Mouse (Mus musculus) spleen, adult 2 months (tissue): ENCODE data around the gene Gm11992.

Experiments used
- CTCF ChIP-seq: fragments of 200-500 bp; IDR thresholded peaks from 2 replicates; pipeline ENCODE4 v1.5.1; 2011; ENCODE audit warnings: mild to moderate bottlenecking, inconsistent platforms; ENCODE audit not compliant: insufficient read depth, insufficient read length, insufficient replicate concordance; ENCODE audit errors: extremely low read depth
- POLR2A ChIP-seq: fragments of 200-500 bp; IDR thresholded peaks from 2 replicates; pipeline ENCODE4 v1.6.1; 2011; ENCODE audit warnings: low read depth, low read length, inconsistent platforms

DNA sequence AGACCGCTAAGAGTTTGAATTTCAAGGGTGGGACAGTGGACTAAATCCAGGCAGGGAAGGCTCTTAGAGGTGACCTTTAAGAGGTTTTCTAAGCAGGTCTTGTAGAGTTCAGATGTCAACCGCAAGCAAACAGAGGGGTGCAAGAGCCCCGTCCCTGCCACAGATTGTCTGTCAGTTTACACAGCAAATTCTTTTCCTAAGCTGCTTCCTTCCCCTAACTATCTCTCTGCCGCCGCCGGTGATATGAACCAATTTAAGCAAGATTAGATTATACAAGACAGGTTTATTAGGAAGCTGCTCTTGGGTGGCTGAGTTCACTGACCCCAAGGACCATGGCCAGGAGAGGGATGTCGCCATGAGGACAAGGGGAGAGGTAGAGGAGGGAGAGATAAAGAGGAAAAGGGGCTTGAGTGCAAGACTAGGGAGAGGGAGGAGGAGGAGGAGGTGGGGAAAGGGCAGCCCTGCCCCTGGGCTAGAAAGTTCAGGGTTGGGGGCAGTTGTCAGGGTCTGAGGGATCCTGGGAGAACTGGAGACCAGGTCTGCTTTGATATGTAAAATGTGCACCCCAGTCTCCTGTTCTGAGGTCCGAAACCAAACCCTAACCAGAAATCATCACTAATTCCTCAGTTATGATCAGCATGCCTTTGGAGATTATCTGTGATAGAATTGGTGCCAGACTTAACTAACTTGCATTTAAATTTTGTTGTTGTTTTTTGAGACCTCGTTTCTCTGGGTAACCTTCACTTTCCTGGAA lies 67.2 kb downstream of the Gm11992 start:
- TF ChIP-seq CTCF (no peak), POLR2A (no peak)
